Mouse (Mus musculus) liver, postnatal 0 days (tissue): Measurements from ENCODE around the gene Ssh3.

Experiments
- CTCF ChIP-seq: sonication (generic); IDR thresholded peaks from 2 replicates; pipeline ENCODE4 v1.5.1; 2016; ENCODE audit warnings: antibody characterized with exemption, low read depth
- EP300 ChIP-seq: IDR thresholded peaks from 2 replicates; pipeline ENCODE4 v1.6.1; 2016; ENCODE audit warnings: antibody characterized with exemption, low read depth, mild to moderate bottlenecking

DNA sequence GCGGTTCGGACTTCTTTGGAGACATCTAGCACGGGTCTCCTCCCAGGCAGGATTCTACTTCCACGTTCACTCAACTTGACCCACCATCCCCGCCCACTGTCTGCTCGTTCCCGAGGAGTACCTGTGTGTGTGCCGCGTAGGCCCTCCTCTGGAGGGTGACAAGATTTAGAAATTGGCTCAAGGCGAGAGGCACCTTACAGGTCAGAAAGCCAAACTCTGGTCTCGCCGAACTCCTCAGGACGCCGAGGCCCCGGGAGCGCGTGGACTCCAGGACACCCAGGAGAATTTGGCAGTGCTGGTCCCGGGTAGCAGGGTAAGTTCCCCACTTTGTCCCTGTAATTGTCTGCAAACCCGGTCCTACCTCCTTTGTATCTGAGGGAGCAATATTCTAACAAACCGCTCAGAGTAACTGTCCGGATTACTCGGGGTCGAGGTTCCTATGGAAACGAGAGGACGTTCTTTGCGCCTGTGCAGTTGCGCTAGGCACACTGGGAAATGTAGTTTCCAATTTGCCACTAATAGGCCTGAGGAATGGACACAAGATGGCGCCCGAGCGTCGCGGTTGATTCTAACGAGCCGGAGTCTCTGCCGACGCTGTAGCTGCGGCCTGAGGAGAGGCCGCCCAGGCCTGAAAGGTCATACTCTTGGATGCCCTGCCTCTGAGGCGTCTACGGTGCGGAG, 11.6 kb downstream of the Ssh3 start:
- TF ChIP-seq CTCF, result peak; percentile 98
- no peak for TF ChIP-seq EP300
